Mouse (Mus musculus) spleen, adult 2 months (tissue): Measurements from ENCODE around the gene Dmac2.

ENCODE experiments used
- CTCF ChIP-seq: fragments of 200-500 bp; IDR thresholded peaks from 2 replicates; pipeline ENCODE4 v1.5.1; 2011; ENCODE audit warnings: mild to moderate bottlenecking, inconsistent platforms; ENCODE audit not compliant: insufficient read depth, insufficient read length, insufficient replicate concordance; ENCODE audit errors: extremely low read depth
- POLR2A ChIP-seq: fragments of 200-500 bp; IDR thresholded peaks from 2 replicates; pipeline ENCODE4 v1.6.1; 2011; ENCODE audit warnings: low read depth, low read length, inconsistent platforms

- TF ChIP-seq CTCF, result no peak
- TF ChIP-seq POLR2A, result no peak
Observed at GRCm38 (mm10) chr7:25575870-25576269, 43.3 kb upstream of the Dmac2 start.
